Mouse (Mus musculus) C2C12 (cell line): Measurements from ENCODE around the gene Nat8f5. TPM values are rescaled to one million over a fixed set of nuclear protein-coding genes. Genes with fewer than 3 reads are reported as not detected.
"Not testable (repeated sequence)": the region's sequence is repeated elsewhere in the genome, so short reads cannot be mapped to it uniquely, and the experiment has no call there.

ENCODE experiments used
- H3K27me3 ChIP-seq: one replicate; pipeline ENCODE4 v1.6.1; 2011; ENCODE audit not compliant: control insufficient read depth, insufficient read depth, insufficient read length
- H3K36me3 ChIP-seq: one replicate; pipeline ENCODE4 v1.6.1; 2011; ENCODE audit not compliant: control insufficient read depth, insufficient read depth
- H3K4me3 ChIP-seq: one replicate; pipeline ENCODE4 v1.5.1; 2011; ENCODE audit warnings: mild to moderate bottlenecking, control low read depth; ENCODE audit not compliant: poor library complexity, insufficient read depth, severe bottlenecking
- H3K79me2 ChIP-seq: one replicate; pipeline ENCODE4 v1.6.1; 2011; ENCODE audit not compliant: control insufficient read depth, insufficient read depth
- H3K79me3 ChIP-seq: one replicate; pipeline ENCODE4 v1.6.1; 2011; ENCODE audit warnings: low read depth, control low read depth
- H3ac ChIP-seq: one replicate; pipeline ENCODE3; 2011; ENCODE audit warnings: low read depth; ENCODE audit not compliant: control insufficient read depth, insufficient read length
- CEBPB ChIP-seq: IDR thresholded peaks from one replicate; pipeline ENCODE4 v1.6.1; 2011; ENCODE audit warnings: low read depth, mild to moderate bottlenecking, control low read depth, moderate library complexity
- CTCF ChIP-seq: IDR thresholded peaks from one replicate; pipeline ENCODE4 v1.5.1; 2011; ENCODE audit not compliant: control insufficient read depth, insufficient read depth, insufficient read length
- FOSL1 ChIP-seq: IDR thresholded peaks from one replicate; pipeline ENCODE4 v1.8.0; 2011; ENCODE audit warnings: mild to moderate bottlenecking, low read length; ENCODE audit not compliant: poor library complexity, insufficient read depth, severe bottlenecking
- MAX ChIP-seq: IDR thresholded peaks from one replicate; pipeline ENCODE4 v1.6.1; 2011; ENCODE audit warnings: mild to moderate bottlenecking, control low read depth
- MYOD1 ChIP-seq: IDR thresholded peaks from one replicate; pipeline ENCODE4 v1.6.1; 2011; ENCODE audit warnings: low read depth; ENCODE audit not compliant: control insufficient read depth, insufficient read length
- MYOG ChIP-seq: IDR thresholded peaks from one replicate; pipeline ENCODE4 v1.6.1; 2011; ENCODE audit not compliant: control insufficient read depth, insufficient read length; ENCODE audit errors: extremely low read depth
- USF1 ChIP-seq: IDR thresholded peaks from one replicate; pipeline ENCODE4 v1.6.1; 2011; ENCODE audit warnings: low read depth, mild to moderate bottlenecking, control low read depth, moderate library complexity
- polyA plus RNA-seq: library from polyadenylated mRNA; unstranded; fragments of >200 nt; fragmentation: generic; extraction: Trizol; gene quantifications from one replicate; pipeline ENCODE4 v1.2.1, GENCODE M21; 2012; ENCODE audit warnings: missing spikeins

Gene Nat8f5
- polyA plus RNA-seq, 1 experiment: not detected

DNA sequence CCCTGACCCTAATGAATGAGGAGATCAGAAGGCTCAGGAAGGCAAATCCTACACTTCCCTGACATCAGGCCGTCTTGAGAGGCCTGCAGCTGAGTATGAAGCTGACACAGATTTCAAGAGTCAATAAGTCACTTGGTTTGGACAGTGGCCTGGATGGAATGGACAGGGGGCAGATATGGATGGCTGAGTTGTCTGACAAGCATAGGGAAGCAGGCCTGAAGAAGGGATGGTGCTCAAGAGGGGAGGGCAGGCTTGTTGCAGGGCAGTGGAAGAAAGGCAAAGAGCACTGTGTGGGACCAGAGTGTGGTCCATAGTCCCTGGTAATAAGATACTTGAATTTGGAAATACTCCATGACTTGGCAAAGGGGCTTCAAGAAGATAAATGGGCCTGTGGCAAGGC, 8.7 kb upstream of the Nat8f5 start:
- no peaks in the 10 kb centered on the region for H3K27me3 ChIP-seq
- no peak overlapping the region for H3ac ChIP-seq
- TF ChIP-seq MAX (no peak), CTCF (no peak), MYOD1 (no peak), FOSL1 (no peak), CEBPB (no peak), USF1 (no peak), MYOG (no peak)
- no peaks in the 10 kb centered on the region for H3K36me3 ChIP-seq
- no peaks in the 10 kb centered on the region for H3K79me3 ChIP-seq
- H3K79me2 ChIP-seq: no peaks in the 10 kb centered on the region
- no peak overlapping the region for H3K4me3 ChIP-seq

GRCm38 (mm10) chr6:85825886-85826285, 5.1 kb upstream of the Nat8f5 start:
- no peaks in the 10 kb centered on the region for H3K36me3 ChIP-seq
- H3K79me3 ChIP-seq: no peaks in the 10 kb centered on the region
- H3K4me3 ChIP-seq: no peak overlapping the region
- no peak overlapping the region for H3ac ChIP-seq
- H3K27me3 ChIP-seq: no peaks in the 10 kb centered on the region
- H3K79me2 ChIP-seq: no peaks in the 10 kb centered on the region
- TF ChIP-seq USF1 (no peak), CEBPB (no peak), FOSL1 (no peak), MYOD1 (no peak), CTCF (no peak), MYOG (no peak), MAX (no peak)

- no peak for TF ChIP-seq CEBPB
- no peaks in the 10 kb centered on the region for H3K79me3 ChIP-seq
- H3K4me3 ChIP-seq: no peak overlapping the region
- no peak overlapping the region for H3ac ChIP-seq
- H3K36me3 ChIP-seq: no peaks in the 10 kb centered on the region
- H3K27me3 ChIP-seq: no peaks in the 10 kb centered on the region
- H3K79me2 ChIP-seq: no peaks in the 10 kb centered on the region
Measured at GRCm38 (mm10) chr6:85823382-85824090, 2.8 kb upstream of the Nat8f5 start.

DNA sequence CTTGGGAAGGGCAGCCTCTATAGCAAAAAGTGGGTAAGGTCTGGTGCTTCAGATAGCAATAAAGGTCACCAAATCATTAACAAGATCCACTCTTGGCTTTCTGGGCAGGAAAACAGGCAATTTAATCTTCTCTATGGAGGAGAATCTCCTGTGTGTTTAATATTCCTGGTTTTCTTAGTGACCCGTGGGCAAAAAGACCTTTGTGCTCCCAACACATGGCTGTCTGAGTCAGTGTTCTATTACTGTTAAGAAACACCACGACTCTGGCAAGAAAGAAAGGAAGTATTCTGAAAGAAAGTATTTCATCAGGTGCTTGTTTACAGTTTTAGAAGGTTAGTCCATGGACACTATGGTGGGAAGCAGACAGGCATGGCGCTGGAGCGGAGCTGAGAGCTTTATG, 1.5 kb upstream of the Nat8f5 start:
- TF ChIP-seq FOSL1 (no peak), MYOG (no peak), MYOD1 (no peak)
- H3K79me2 ChIP-seq: no peaks in the 10 kb centered on the region
- no peak overlapping the region for H3ac ChIP-seq
- no peak overlapping the region for H3K4me3 ChIP-seq
- no peaks in the 10 kb centered on the region for H3K79me3 ChIP-seq
- no peaks in the 10 kb centered on the region for H3K27me3 ChIP-seq
- H3K36me3 ChIP-seq: no peaks in the 10 kb centered on the region

DNA sequence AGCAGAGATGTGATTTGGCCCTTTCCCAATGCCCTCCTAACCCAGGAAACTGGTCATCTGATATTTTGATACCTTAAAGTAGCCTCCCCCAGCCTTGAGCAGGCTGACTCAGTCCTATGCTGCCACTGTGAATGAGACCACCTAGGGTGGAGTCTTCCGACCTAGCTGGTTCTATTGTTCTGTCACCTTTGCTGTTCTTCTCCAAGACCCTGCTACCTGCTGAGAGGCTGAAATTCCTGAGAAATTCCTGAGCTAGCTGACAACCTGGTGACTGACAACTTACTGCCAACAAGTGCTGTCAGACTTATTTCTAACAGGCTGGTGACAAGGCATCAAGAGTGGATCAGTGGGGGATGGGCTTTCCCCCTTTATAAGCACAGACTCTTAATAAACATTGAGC, 2.4 kb downstream of the Nat8f5 start:
- TF ChIP-seq USF1 (no peak), FOSL1 (no peak), CEBPB (no peak)
- Histone ChIP-seq H3K4me3 (no peak overlapping the region), H3K27me3 (no peaks in the 10 kb centered on the region), H3K79me2 (no peaks in the 10 kb centered on the region), H3K79me3 (no peaks in the 10 kb centered on the region), H3K36me3 (no peaks in the 10 kb centered on the region), H3ac (no peak overlapping the region)

DNA sequence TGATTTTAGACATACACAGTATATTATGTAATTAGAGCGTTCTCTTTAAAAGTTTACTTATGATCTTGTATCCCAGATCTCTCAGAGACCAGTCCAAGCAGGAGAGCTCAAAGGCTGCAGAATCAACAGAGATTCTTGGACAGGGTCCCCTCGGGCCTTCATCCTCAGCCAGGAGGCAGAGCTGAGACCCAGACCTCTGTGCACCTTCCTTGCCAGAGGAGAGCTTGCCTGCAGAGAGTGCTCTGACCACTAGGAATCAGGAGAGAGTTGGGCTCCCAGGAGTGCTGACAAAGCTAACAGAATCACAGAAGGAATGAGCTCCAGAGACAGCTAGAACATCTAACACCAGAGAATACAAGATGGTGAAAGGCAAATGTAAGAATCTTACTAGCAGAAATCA, 7.4 kb downstream of the Nat8f5 start:
- no peaks in the 10 kb centered on the region for H3K79me3 ChIP-seq
- TF ChIP-seq CEBPB: no peak
- TF ChIP-seq MYOD1: no peak
- no peak for TF ChIP-seq USF1
- TF ChIP-seq MYOG: no peak
- TF ChIP-seq MAX: no peak
- no peak for TF ChIP-seq FOSL1
- no peak for TF ChIP-seq CTCF
- no peak overlapping the region for H3ac ChIP-seq
- H3K36me3 ChIP-seq: no peaks in the 10 kb centered on the region
- no peak overlapping the region for H3K4me3 ChIP-seq
- H3K79me2 ChIP-seq: no peaks in the 10 kb centered on the region
- H3K27me3 ChIP-seq: no peaks in the 10 kb centered on the region

- not testable (repeated sequence) for H3K79me3 ChIP-seq, H3K79me2 ChIP-seq, H3K4me3 ChIP-seq, H3ac ChIP-seq, H3K36me3 ChIP-seq, H3K27me3 ChIP-seq
Measured at GRCm38 (mm10) chr6:85810942-85811537, 9.7 kb downstream of the Nat8f5 start.

DNA sequence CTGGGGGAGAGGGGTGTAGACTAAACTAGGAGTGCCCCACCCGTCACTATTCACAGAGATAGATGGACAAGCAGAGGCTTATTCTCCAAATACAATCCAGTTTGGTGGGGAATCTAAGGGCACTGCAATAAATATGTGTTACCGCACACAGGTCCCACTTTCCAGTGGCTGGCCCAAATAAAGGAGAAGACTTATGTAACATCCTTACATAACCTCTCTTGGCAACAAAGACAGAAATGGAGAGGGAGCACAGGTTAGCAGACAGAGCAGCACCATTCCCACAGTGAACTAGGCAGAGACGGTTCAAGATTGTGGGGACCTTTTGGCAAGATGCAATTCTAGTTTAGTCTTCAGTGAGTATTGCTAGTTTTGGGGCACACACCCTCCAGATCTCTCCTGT, 10.3 kb downstream of the Nat8f5 start:
- H3K27me3 ChIP-seq, H3ac ChIP-seq, H3K36me3 ChIP-seq, H3K79me3 ChIP-seq, H3K4me3 ChIP-seq, H3K79me2 ChIP-seq: not testable (repeated sequence)

GRCm38 (mm10) chr6:85809784-85810183, 11.0 kb downstream of the Nat8f5 start:
- H3K36me3 ChIP-seq, H3ac ChIP-seq, H3K4me3 ChIP-seq, H3K79me2 ChIP-seq, H3K27me3 ChIP-seq, H3K79me3 ChIP-seq: not testable (repeated sequence)

- not testable (repeated sequence) for H3K4me3 ChIP-seq, H3K27me3 ChIP-seq, H3K79me3 ChIP-seq, H3ac ChIP-seq, H3K79me2 ChIP-seq, H3K36me3 ChIP-seq
Measured at GRCm38 (mm10) chr6:85803180-85803579, 17.6 kb downstream of the Nat8f5 start.
